Mouse (Mus musculus) CH12.LX (cell line): ENCODE results near the gene Zfp53. TPM values are rescaled to one million over a fixed set of nuclear protein-coding genes. Genes with fewer than 3 reads are reported as not detected.

ENCODE experiments used
- DNase-seq: peaks from one replicate; pipeline ENCODE4 v3.0.0-alpha.2; 2013; ENCODE audit errors: extremely low read depth
- H3K27ac ChIP-seq: 2 replicates; pipeline ENCODE4 v1.5.1; 2012; ENCODE audit warnings: low read depth, mild to moderate bottlenecking, control low read depth, moderate library complexity; ENCODE audit not compliant: insufficient read depth
- H3K27me3 ChIP-seq: replicated peaks from 2 replicates; pipeline ENCODE3; 2012; ENCODE audit warnings: inconsistent platforms
- H3K36me3 ChIP-seq, 2 experiments: replicated peaks in 1 of 2; 2 replicates each; pipeline versions ENCODE3 to v1.6.1; 2012; ENCODE audit warnings: inconsistent platforms in 1 of 2, low read length in 1 of 2, mild to moderate bottlenecking in 1 of 2, mixed read lengths in 1 of 2, moderate library complexity in 1 of 2; ENCODE audit not compliant: control insufficient read depth in 1 of 2, insufficient read depth in 1 of 2
- H3K4me1 ChIP-seq, 2 experiments: 2 replicates each; pipeline ENCODE4 v1.6.1; 2012; ENCODE audit warnings: inconsistent platforms in 1 of 2, moderate library complexity in 1 of 2; ENCODE audit not compliant: insufficient read depth in 2 of 2, control insufficient read depth in 1 of 2
- H3K4me2 ChIP-seq: 2 replicates; pipeline ENCODE4 v1.6.1; 2012; ENCODE audit warnings: low read depth, mild to moderate bottlenecking, control low read depth; ENCODE audit not compliant: poor library complexity, insufficient read depth, severe bottlenecking
- H3K4me3 ChIP-seq, 3 experiments: fragments of 150-350 bp in 1 of 3; sonication (generic) in 1 of 3; replicated peaks in 1 of 3; 2 replicates each; pipeline versions ENCODE3 to v1.5.1; 2011 to 2012; ENCODE audit warnings: low read depth in 2 of 3, low read length in 2 of 3, mild to moderate bottlenecking in 2 of 3, moderate library complexity in 2 of 3, control low read depth in 1 of 3, improper control_type of control experiment in 1 of 3, inconsistent platforms in 1 of 3, mixed read lengths in 1 of 3; ENCODE audit not compliant: poor library complexity in 1 of 3
- H3K79me2 ChIP-seq: replicated peaks from 2 replicates; pipeline ENCODE4 v1.6.1; 2012; ENCODE audit warnings: mild to moderate bottlenecking, moderate library complexity; ENCODE audit not compliant: control insufficient read depth, poor library complexity, insufficient read depth, severe bottlenecking; ENCODE audit errors: extremely low read depth
- H3K9ac ChIP-seq: 2 replicates; pipeline ENCODE4 v1.6.1; 2012; ENCODE audit warnings: low read depth, mild to moderate bottlenecking, control low read depth, moderate library complexity; ENCODE audit not compliant: insufficient read depth
- H3K9me3 ChIP-seq: replicated peaks from 2 replicates; pipeline ENCODE3; 2012; ENCODE audit warnings: low read length, inconsistent platforms, mixed read lengths
- BHLHE40 ChIP-seq: IDR thresholded peaks from 2 replicates; pipeline ENCODE4 v1.6.1; 2011; ENCODE audit warnings: mild to moderate bottlenecking, low read depth, low read length, improper control_type of control experiment
- CHD1 ChIP-seq: IDR thresholded peaks from 2 replicates; pipeline ENCODE4 v1.6.1; 2012; ENCODE audit warnings: low read depth, low read length, improper control_type of control experiment, inconsistent platforms
- CHD2 ChIP-seq: IDR thresholded peaks from 2 replicates; pipeline ENCODE4 v1.6.1; 2011; ENCODE audit warnings: low read length, improper control_type of control experiment
- CTCF ChIP-seq, 2 experiments: IDR thresholded peaks in 1 of 2; conservative IDR thresholded peaks in 1 of 2; 2 replicates each; pipeline ENCODE4 v1.5.1; 2011 to 2012; ENCODE audit warnings: low read depth in 2 of 2, low read length in 2 of 2, improper control_type of control experiment in 1 of 2, inconsistent platforms in 1 of 2, mild to moderate bottlenecking in 1 of 2, moderate library complexity in 1 of 2
- ELF1 ChIP-seq: IDR thresholded peaks from 2 replicates; pipeline ENCODE4 v1.6.1; 2014; ENCODE audit warnings: low read depth, mild to moderate bottlenecking, inconsistent platforms, low read length, improper control_type of control experiment
- EP300 ChIP-seq: IDR thresholded peaks from 2 replicates; pipeline ENCODE4 v1.6.1; 2011; ENCODE audit warnings: low read length, improper control_type of control experiment
- GABPA ChIP-seq: IDR thresholded peaks from 2 replicates; pipeline ENCODE4 v1.6.1; 2012; ENCODE audit warnings: low read depth, low read length, improper control_type of control experiment, inconsistent platforms; ENCODE audit not compliant: insufficient replicate concordance
- IRF4 ChIP-seq: IDR thresholded peaks from 2 replicates; pipeline ENCODE4 v1.6.1; 2014; ENCODE audit warnings: low read depth, mild to moderate bottlenecking, inconsistent platforms, low read length, improper control_type of control experiment
- JUND ChIP-seq: conservative IDR thresholded peaks from 2 replicates; pipeline ENCODE4 v1.6.1; 2011; ENCODE audit warnings: low read depth, low read length, improper control_type of control experiment
- MAFK ChIP-seq: IDR thresholded peaks from 2 replicates; pipeline ENCODE4 v1.6.1; 2011; ENCODE audit warnings: low read length, improper control_type of control experiment; ENCODE audit not compliant: insufficient replicate concordance
- MAX ChIP-seq: IDR thresholded peaks from 2 replicates; pipeline ENCODE4 v1.6.1; 2011; ENCODE audit warnings: low read length, improper control_type of control experiment
- MEF2A ChIP-seq: IDR thresholded peaks from 2 replicates; pipeline ENCODE4 v1.6.1; 2014; ENCODE audit warnings: low read depth, mild to moderate bottlenecking, inconsistent platforms, low read length, improper control_type of control experiment, borderline replicate concordance
- MXI1 ChIP-seq: IDR thresholded peaks from 2 replicates; pipeline ENCODE4 v1.6.1; 2011; ENCODE audit warnings: mild to moderate bottlenecking, low read depth, low read length, improper control_type of control experiment
- MYC ChIP-seq: IDR thresholded peaks from 2 replicates; pipeline ENCODE4 v1.6.1; 2011; ENCODE audit warnings: low read depth, mild to moderate bottlenecking, improper control_type of control experiment, low read length
- NELFE ChIP-seq: IDR thresholded peaks from 2 replicates; pipeline ENCODE4 v1.6.1; 2011; ENCODE audit warnings: low read depth, low read length, improper control_type of control experiment
- NRF1 ChIP-seq: IDR thresholded peaks from 2 replicates; pipeline ENCODE4 v1.6.1; 2014; ENCODE audit warnings: low read depth, mild to moderate bottlenecking, inconsistent platforms, low read length, improper control_type of control experiment, moderate library complexity
- PAX5 ChIP-seq: IDR thresholded peaks from 2 replicates; pipeline ENCODE4 v1.6.1; 2012; ENCODE audit warnings: low read length, inconsistent platforms, mixed read lengths
- POLR2A ChIP-seq: IDR thresholded peaks from 2 replicates; pipeline ENCODE4 v1.6.1; 2011; ENCODE audit warnings: low read depth, mild to moderate bottlenecking, improper control_type of control experiment, low read length
- POLR2AphosphoS2 ChIP-seq: IDR thresholded peaks from 2 replicates; pipeline ENCODE4 v1.6.1; 2011; ENCODE audit warnings: low read depth, low read length, improper control_type of control experiment
- RAD21 ChIP-seq: IDR thresholded peaks from 2 replicates; pipeline ENCODE4 v1.6.1; 2011; ENCODE audit warnings: low read depth, mild to moderate bottlenecking, low read length, improper control_type of control experiment, moderate library complexity
- RCOR1 ChIP-seq: conservative IDR thresholded peaks from 2 replicates; pipeline ENCODE4 v1.6.1; 2012; ENCODE audit warnings: low read depth, mild to moderate bottlenecking, inconsistent platforms, low read length, improper control_type of control experiment
- TBP ChIP-seq: conservative IDR thresholded peaks from 2 replicates; pipeline ENCODE4 v1.6.1; 2011; ENCODE audit warnings: low read depth, low read length, improper control_type of control experiment
- TCF12 ChIP-seq: IDR thresholded peaks from 2 replicates; pipeline ENCODE4 v1.6.1; 2014; ENCODE audit warnings: low read depth, mild to moderate bottlenecking, inconsistent platforms, low read length, improper control_type of control experiment
- USF2 ChIP-seq: conservative IDR thresholded peaks from 2 replicates; pipeline ENCODE4 v1.6.1; 2011; ENCODE audit warnings: low read depth, low read length, improper control_type of control experiment
- ZKSCAN1 ChIP-seq: IDR thresholded peaks from 2 replicates; pipeline ENCODE4 v1.6.1; 2012; ENCODE audit warnings: low read depth, inconsistent platforms, low read length, improper control_type of control experiment, borderline replicate concordance
- ZMIZ1 ChIP-seq: IDR thresholded peaks from 2 replicates; pipeline ENCODE4 v1.6.1; 2012; ENCODE audit warnings: low read depth, mild to moderate bottlenecking, inconsistent platforms, low read length, improper control_type of control experiment
- ZNF384 ChIP-seq: IDR thresholded peaks from 2 replicates; pipeline ENCODE4 v1.6.1; 2012; ENCODE audit warnings: low read depth, low read length, improper control_type of control experiment, inconsistent platforms
- dilution Hi-C: fragments of 300-500 bp; cut with MboI; formaldehyde crosslinking; loops from 2 replicates; pipeline ENCODE4 v1.14.3; 2020; ENCODE audit warnings: low sequenced_read_pairs; ENCODE audit not compliant: extremely low pct_unique_long_range_greater_than_20kb, extremely low pct_ligation_motif_present
- in situ Hi-C: fragments of 300-500 bp; cut with MboI; formaldehyde crosslinking; loops from 3 replicates; pipeline ENCODE4 v1.14.3; 2019; ENCODE audit warnings: low sequenced_read_pairs, low pct_ligation_motif_present, low pct_unique_long_range_greater_than_20kb, mixed read lengths
- polyA plus RNA-seq: library from polyadenylated mRNA; unstranded; fragments of >175 nt; gene quantifications from 2 replicates; pipeline ENCODE4 v1.2.1, GENCODE M21; 2012; ENCODE audit warnings: low read depth; ENCODE audit not compliant: insufficient read length
- total RNA-seq, 2 experiments: library from RNA; depleted of rRNA; stranded (reverse); fragments of 300-350 nt in 1 of 2; fragments of >200 nt in 1 of 2; gene quantifications; 2 replicates each; pipeline ENCODE4 v1.2.3; 2012 to 2014

Gene Zfp53
- total and polyA plus RNA-seq, 3 experiments: 2.4 to 8.4 (median 4.7) TPM

DNA sequence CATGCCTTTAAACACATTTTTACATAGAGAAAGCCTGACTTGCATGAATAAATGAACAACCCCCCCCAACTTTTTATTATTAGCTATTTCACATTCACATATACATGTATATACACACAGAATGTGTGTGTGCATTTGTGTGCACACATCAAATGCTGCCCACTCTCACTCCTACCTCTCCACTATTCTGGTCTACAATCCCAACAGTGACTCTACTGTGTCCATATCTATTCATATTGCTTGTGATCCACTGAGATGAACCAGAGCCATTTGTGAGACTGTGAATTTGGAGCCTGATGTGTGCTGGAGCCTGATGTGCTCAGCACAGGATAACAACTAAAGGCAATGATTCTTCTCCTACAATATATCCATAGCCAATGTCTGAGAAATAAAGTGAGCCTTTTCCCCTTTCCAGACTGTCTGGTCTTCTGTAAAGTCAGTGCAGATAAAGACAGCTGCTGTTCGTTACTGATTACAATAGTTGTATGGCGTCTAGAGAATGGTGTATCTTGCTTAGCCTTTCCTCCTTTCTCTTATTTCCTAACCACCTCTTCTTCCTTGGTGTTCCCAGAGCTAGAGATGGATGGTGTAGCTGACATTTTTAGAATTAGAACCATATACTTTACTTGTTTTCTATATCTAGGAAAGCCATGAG is 16.0 kb upstream of the Zfp53 start:
- Histone ChIP-seq H3K36me3 (no peaks in the 10 kb centered on the region), H3K4me1 (peaks cover 4 to 17% of the 10 kb centered on the region in 2 experiments; a peak in 2 of 4 replicates), H3K27me3 (peaks cover 8% of the 10 kb centered on the region), H3K4me3 (peak overlapping the region in 1 of 3 experiments; percentile 34), H3K79me2 (no peaks in the 10 kb centered on the region; the same call in 1 of the 2 replicates), H3K9ac (peak overlapping the region; percentile 96), H3K27ac (peak overlapping the region; percentile 60), H3K4me2 (peak overlapping the region; percentile 47; the same call in 1 of the 2 replicates), H3K9me3 (no peaks in the 10 kb centered on the region)
- dilution Hi-C loops (no loop called here), in situ Hi-C loops (no loop called here)
- no peak for DNase-seq
- TF ChIP-seq CHD1 (no peak), CHD2 (no peak), ZKSCAN1 (no peak), BHLHE40 (no peak), MAFK (no peak), RCOR1 (no peak), PAX5 (no peak), ZMIZ1 (no peak), CTCF (conservative IDR thresholded peaks at IDR 0.05 in 1 of 2, IDR thresholded peaks at IDR 0.05 in 1 of 2; ENCODE audit: low read depth in 2 of 2, low read length in 2 of 2) (no peak), MXI1 (no peak), USF2 (no peak), NELFE (no peak), MEF2A (no peak), MAX (no peak), GABPA (no peak), TBP (no peak), POLR2AphosphoS2 (no peak)
- TF ChIP-seq, all 38 proteins: peak for 0

DNA sequence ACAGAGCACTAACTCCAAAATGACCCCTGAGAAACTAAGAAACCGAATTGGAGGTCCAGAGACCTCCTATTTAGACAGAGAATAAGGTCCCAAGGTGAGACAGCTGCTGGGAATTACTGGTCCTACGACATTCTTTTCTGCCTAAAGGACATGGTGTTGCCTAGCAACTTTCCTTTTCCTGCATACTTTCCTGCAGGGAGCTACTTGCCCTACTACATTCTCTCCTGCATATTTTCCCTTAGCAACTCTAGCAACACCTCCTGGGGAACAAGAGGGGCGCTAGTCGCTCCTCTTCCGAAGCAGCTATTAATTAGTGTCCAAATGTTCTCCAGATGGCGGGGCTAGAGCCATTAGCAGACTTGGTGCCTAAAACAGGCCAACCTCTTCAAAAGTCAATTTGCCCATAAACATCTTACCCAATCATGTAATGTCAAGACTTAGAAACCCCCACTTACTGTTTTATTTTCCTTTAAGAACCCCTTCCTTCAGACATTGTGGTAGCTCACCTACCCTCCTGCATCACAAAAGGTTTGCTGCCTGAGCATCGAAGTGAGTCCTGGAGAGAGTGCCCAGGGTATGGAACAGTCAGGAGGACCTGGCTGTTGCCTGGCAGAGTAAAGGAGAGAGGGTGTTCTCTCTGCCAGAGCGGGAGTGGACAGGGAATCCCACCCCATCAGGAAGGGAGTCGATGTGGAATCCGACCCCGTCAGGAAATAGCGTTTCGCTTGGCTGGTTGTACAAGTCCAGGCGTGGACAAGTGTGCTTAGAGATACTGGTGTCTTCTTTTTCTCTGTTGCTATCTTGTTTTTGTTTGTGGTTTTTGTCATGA is 15.2 kb upstream of the Zfp53 start:
- no peak for DNase-seq
- Histone ChIP-seq H3K9ac (peak overlapping the region; percentile 96), H3K36me3 (no peaks in the 10 kb centered on the region), H3K4me3 (peak overlapping the region in 2 of 3 experiments; percentile 34 to 66), H3K79me2 (no peaks in the 10 kb centered on the region; the same call in 1 of the 2 replicates), H3K4me1 (peaks cover 4 to 17% of the 10 kb centered on the region in 2 experiments), H3K27me3 (peaks cover 8% of the 10 kb centered on the region), H3K4me2 (peak overlapping the region; percentile 47), H3K9me3 (no peaks in the 10 kb centered on the region), H3K27ac (peak overlapping the region; percentile 99)
- TF ChIP-seq TCF12 (no peak), RCOR1 (no peak), EP300 (no peak), JUND (no peak), NRF1 (no peak), MAX (0 out of 2 replicates have a peak, but pooled peaks have one; percentile 20), RAD21 (peak; percentile 16), IRF4 (no peak), ZNF384 (no peak), PAX5 (no peak), MYC (no peak), ELF1 (no peak), CHD2 (no peak), MAFK (no peak), NELFE (no peak), CTCF (conservative IDR thresholded peaks at IDR 0.05 in 1 of 2, IDR thresholded peaks at IDR 0.05 in 1 of 2; ENCODE audit: low read depth in 2 of 2, low read length in 2 of 2) (peak in 1 of 2 experiments; percentile 62; a peak in 2 of 4 replicates), POLR2A (no peak)
- dilution Hi-C loops (no loop called here), in situ Hi-C loops (no loop called here)
